Mouse (Mus musculus): ENCODE measurements around the gene Tmem263.

DNA sequence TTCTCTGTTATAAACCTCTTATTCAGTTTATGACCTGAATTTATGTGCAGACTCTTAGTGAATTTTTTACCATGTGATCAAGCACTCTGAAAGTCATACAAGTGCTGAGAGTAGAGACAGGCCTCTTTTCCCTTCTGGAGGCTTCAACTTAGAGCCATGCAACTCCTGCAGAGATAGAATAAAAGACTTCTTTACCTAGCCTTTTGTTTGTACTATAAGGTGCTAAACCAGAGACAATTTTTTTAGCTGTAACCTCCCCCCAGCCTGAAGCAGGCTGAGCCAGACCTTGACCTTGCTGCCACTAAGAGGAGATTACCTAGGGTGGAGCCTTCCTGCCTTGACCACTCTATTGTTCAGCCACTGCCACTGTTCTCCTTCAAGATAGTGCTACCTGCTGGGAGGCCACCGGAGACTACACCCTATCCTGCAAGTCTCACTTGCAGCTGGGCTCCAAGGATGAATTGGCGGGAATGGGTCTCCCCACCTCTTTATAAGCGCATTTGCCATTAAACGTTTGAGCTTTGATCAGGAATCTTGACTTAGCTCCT is 30.7 kb upstream of the Tmem263 start:
- TF ChIP-seq TAL1 (IDR thresholded peaks at IDR 0.05; ENCODE audit: low read length) (no peak), GATA1 (IDR thresholded peaks at IDR 0.05; ENCODE audit: low read length) (no peak)

All from erythroblast, embryonic 14.5 days (primary cell).